Mouse (Mus musculus): ENCODE data around the gene Hist1h4b. TPM values are rescaled to one million over a fixed set of nuclear protein-coding genes. Genes with fewer than 3 reads are reported as not detected.
A peak's percentile ranks its signal among the peaks of the same experiment; 100 is the strongest.
"Not testable (repeated sequence)": the region's sequence is repeated elsewhere in the genome, so short reads cannot be mapped to it uniquely, and the experiment has no call there.

The Hist1h4b gene
- total RNA-seq (2021) = 10 to 100 TPM; 13.8 to 18.3 TPM

DNA sequence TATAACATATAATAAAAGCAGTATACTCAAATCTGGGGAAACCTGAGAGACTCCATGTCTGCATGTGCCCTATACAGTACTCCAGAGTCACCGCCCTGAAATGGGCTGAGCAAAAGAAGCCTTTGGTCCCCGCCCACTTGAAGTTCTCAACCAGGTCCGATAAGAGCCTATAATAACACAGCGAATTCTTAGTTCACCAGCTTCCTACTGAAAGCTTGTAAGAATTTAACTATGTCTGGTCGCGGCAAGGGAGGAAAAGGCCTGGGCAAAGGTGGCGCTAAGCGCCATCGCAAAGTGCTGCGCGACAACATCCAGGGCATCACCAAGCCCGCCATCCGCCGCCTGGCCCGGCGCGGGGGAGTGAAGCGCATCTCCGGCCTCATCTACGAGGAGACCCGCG lies at the start of gene Hist1h4b:
Gene Hist1h4b (plus strand): TSS at position 224 of the 400 bp plus-strand sequence.
- peak; percentile 79 to 82 for DNase-seq
- intact Hi-C loops (cut with DNase I) = no loop called here

DNA sequence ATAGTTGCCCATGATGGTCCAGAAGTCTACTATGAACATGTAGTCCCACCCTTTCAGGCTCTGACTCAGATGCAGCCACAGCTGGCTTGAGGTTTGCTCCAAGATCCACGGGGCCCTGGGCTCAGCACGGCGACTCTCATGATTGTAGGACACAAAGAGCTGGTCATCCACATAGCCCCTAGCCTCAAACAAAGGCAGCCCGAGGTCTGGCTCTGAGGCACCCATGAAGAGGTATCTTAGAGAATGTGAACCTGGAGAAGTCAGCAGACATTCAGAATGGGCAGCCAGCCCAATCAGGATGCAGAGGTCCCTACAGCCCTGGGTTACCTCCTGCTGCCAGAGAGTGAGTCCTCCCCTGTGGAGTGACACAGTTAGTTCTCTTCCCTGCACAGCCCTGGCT lies 48.8 kb upstream of the Hist1h4b start:
- no peak for DNase-seq
- intact Hi-C loops (cut with DNase I) = no loop called here

DNA sequence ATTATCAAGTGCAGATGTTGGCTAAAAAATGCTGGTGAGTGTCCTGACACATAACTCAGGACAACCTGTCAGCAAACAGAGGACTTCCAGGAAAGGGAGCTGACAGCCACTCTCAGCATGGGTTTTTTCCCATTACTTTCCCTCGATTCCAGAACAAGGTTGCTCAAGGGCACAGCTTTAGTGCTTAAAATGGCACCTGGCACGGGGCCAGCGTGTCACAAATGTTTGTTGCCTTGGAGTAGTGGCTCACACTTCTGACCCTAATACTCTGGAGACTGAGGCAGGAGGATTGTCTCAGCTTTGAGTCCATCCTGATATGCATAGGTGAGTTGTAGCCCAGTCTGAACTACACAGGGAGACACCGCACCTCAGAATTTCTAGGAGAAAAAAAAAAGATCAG lies 48.2 kb upstream of the Hist1h4b start:
- intact Hi-C loops (cut with DNase I) = no loop called here
- DNase-seq = no peak

DNA sequence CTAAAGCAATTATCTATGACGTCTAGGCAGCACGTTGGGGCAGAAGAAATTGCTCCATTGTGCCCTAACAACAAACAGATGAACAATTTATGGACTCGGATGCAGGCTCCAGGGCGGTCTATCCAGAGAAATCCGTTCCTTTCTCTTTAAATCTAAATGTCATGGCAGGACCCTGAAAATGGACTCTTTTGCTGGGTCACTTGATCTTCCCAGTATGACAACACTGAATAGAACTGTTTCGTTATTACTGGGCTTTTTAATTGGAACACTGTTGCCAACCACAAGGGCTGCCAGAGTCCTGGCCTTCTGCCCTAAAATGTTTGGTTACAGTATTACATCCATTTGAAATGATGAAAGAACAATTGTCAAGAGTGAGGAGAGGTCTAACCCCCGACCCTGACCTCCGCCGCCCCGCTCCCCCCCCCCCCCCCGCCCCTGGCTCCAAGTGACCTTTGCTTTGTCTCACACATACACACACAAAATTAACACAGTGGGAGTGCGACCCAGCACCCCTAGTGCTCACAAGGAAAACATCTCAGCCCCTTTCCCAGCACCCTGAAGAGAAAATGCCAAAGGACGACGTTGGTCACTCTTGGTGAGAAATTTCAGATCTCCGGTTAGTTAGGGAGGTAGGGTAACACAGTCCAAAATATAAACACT lies 47.0 kb upstream of the Hist1h4b start:
- DNase-seq = no peak
- intact Hi-C loops (cut with DNase I) = no loop called here

DNA sequence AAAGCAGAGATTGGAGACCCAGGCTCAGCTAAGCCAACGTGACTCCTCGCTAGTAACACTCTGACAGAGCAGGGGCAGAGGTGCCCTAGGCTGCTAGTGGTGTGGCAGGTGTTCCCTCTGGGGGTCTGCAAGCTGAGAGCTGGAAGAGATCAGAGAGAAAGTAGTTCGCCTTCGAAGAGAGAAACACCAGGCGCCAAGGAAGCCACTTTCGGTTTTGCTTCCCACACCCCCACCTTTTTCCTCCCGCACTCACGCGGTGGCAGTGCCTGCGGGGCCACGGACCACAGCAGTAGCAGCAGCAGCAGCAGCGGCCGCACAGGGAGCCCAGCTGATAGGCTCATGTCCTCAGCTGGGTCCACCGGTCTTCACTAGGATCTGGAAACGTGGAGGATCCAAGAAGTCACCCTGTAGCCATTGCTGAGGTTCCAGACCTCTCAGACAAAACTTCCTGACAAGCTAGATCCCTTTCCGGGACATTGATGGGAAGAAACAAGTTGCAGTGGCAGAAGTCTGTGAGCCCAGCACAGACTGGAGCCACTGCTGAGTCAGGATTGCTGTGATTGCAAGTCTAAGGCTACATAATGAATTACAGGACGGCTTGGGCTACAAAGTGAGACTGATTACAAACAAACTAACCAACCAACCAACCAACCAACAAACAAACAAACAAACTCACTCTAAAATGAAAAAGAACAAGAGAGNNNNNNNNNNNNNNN lies 46.3 kb upstream of the Hist1h4b start, which contains the start of gene Hfe:
Gene Hfe (minus strand): TSS at position 481 of the 716 bp plus-strand sequence.
- intact Hi-C loops (cut with DNase I) = no loop called here
- peak; percentile 63 to 74 for DNase-seq

DNA sequence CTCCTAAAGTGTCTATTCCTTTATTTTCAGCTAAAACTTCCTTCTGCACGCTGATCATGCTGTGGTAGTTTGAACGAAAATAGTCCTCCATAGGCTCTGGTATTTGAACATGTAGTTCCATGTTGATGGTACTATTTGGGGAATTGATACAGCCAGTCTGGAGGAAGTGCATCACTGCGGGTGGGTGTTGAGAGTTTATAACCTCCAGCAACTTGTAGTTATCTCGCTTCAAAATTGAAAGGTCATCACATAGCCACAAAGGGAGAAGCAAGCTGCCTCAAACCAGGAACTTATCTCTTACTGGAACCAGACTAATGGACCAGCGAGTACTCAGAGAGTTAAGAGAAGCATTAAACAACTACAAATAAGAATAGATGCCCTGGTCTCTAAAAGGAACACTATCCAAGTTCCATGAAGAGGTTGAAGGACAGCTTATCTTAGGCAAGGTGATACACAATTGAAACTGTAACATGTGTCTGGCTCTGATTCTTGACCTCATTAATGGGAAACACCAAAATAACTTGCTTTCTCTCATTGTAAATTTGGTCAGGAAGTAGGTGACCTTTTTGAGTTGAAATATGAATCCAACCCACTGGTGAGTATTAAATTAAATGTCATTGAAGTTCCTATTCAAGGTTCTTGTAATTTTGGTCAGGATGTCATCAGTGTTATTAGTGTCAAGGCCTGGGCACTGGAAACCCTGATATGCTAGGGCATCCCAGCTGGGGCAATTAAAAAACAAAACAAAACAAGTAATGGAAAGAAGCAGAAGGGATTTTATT lies 40.4 kb upstream of the Hist1h4b start:
- intact Hi-C loops (cut with DNase I) = no loop called here
- no peak for DNase-seq

DNA sequence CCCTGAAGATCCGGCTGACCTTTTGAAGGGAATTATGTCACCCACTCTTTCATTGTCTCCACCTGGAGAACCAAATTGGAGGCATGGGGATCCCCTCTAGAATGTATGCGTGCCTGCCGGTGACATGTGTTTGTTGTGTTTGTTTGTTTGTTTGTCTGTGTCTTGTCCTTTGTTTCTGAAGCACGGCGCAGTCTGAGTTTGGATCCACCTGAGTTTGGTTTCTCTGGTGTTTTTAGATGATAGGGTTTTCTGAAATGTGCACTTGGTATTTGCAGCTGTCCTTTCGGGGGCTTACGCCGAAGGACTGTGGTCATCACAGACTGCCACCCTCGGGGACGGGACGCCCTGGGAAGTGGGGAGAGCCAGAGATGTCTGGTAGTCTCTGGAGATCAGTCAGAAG lies 39.6 kb upstream of the Hist1h4b start:
- no peak for DNase-seq
- intact Hi-C loops (cut with DNase I) = no loop called here

DNA sequence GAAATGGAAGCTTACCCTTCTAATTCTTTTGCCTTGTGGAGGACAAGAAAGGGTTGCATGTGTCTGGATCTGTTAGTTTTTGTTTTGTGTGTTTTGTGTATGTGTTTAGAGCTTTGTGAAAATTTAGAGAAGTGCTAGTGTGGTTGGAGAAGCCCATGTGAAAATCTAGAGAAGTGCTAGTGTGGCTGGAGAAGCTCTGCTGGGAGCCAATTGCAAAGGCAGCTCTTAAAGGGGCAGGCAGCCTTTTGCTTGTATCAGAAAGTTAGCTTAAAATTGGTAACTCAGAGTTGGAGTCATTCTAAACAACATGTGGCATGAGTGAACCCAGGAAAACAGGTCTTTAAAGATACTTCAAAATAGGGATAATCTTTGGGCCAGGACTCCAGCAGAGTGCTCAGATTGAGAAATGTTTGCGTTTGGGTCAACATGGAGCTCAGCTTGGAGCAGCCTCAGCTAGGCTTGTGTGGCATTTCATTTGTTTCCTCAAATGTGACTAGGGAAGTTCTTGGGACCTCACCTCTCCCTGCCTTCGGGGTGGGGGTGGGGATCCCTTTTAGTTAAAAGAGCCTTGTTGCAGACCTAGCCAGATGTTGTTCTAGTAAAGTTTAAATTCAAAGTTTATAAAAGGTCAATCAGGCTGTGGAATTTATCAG lies 39.1 kb upstream of the Hist1h4b start:
- intact Hi-C loops (cut with DNase I); DNase-seq: not testable (repeated sequence)

DNA sequence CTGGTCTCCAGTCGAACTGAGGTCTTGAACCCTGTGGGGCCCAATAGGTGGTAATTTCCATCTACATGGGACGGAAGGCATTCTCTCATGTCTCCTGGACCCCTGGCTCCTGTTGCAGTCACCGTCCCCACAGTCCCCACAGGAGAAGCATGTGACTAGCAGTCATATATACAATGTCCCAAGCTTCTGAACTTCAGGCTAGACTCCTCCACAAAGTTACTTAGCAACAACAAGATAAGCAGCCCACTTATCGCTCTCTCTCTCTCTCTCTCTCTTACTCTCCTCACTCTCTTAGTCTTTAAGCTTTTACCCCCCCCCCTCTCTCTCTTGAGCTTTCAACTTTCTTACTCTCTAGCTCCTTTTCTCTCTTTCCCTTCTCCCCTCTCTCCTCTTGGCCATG lies 32.6 kb upstream of the Hist1h4b start:
- intact Hi-C loops (cut with DNase I) = no loop called here
- no peak for DNase-seq

DNA sequence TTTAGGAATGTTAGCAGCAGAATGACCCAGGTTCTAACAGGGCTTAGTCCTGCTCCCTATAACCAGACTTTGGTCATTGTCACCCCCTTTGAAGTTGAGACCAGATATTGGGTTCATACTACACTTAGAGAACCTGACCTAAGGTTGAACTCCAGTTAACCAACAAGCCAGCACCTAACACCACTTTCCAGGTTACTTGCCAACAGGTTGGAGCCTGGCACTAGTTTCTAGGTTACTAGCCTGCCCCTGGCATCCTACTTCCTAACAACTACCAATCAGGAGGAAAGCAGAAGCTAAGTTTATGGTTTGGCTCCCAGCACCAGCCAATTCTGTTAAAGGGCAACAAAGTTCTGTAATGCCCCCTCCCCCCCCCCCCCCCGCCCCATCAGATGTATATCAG lies 31.6 kb upstream of the Hist1h4b start:
- no peak for DNase-seq
- intact Hi-C loops (cut with DNase I) = no loop called here

DNA sequence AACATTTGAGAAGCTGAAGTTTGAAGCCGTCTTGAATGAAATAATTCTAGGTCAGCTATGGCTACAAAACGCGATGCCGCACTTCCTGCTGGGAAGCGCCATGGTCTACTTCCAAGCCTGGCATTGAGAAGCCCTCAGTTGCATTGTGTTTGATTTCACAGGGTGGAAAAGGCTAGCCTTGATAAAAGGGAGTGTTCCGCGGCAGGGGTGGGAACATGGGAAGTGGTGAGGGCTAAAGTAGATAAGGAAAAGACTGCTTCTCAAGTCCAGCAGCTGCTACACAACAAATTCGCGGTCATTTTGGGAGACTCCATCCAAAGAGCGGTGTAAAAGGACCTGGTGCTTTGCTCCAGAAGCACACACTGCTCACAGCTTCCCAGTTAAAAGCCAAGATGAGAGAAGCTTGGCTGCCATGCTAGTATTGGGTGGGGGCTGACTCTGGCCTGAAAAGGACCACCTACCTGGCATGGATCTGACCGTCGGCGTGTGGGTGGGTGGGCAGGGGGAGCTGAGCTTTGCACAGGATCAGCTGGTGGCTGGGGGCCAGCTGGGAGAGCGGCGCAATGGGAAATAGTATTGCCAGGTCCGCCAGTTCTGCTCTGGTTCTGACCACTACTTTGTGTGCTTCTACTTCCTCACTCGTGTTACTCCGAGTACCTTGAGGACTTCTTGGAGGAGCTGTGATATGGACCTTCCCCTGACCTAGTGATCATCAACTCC lies 28.2 kb upstream of the Hist1h4b start:
- intact Hi-C loops (cut with DNase I) = no loop called here
- no peak for DNase-seq

DNA sequence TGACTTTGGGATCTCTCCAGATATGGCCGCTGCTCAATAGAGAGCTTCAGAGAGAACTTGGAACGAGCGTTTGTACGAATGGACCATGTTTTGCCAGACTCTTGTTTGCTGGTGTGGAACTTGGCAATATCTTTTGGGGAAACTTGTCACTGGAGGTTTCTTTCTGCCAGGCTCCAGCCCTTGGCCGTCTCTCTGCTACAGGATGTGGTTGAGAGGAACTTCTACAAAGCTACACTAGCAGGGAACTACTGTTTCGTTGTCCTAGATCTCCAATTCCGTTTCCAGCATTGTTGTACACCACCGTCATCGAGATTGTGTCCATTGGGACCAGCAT lies 27.7 kb upstream of the Hist1h4b start:
- DNase-seq = no peak
- intact Hi-C loops (cut with DNase I) = no loop called here

DNA sequence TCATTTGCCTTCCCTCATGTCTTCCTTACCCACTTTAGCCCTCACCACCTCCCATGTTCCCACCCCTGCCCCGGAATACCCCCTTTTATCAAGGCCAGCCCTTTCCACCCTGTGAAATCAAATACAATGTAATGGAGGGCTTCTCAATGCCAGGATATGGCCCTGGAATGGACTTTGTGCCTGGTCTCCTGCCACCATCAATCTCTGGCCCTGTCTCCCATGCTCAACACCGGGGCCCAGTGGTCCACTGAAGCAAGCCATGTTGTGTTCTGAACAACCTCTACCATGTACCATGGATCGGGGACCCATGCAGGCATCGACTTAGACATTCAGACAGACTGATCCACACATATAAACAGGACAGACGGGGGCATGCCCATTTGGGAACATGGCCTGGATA lies 27.1 kb upstream of the Hist1h4b start:
- no peak for DNase-seq
- intact Hi-C loops (cut with DNase I) = no loop called here

DNA sequence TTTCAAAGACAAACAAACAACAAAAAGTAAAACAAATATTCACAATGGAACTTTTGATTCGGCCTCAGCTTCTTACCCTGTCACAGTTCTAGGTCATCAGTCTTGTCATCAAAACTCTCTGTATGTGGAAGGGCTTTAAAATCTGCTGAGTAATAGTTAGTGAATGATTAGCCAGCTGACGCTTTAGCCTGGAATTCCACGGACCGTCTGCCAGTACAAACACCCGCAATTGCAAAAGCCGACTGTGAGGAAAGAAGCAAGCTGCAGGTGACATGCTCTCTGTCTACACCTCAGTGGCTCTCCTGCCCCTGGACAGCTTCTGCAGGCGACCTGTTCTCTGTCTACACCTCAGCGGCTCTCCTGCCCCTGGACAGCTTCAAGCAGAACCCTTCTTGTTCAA lies 26.3 kb upstream of the Hist1h4b start:
- intact Hi-C loops (cut with DNase I) = no loop called here
- DNase-seq = peak in 1 of 2 experiments; percentile 31

DNA sequence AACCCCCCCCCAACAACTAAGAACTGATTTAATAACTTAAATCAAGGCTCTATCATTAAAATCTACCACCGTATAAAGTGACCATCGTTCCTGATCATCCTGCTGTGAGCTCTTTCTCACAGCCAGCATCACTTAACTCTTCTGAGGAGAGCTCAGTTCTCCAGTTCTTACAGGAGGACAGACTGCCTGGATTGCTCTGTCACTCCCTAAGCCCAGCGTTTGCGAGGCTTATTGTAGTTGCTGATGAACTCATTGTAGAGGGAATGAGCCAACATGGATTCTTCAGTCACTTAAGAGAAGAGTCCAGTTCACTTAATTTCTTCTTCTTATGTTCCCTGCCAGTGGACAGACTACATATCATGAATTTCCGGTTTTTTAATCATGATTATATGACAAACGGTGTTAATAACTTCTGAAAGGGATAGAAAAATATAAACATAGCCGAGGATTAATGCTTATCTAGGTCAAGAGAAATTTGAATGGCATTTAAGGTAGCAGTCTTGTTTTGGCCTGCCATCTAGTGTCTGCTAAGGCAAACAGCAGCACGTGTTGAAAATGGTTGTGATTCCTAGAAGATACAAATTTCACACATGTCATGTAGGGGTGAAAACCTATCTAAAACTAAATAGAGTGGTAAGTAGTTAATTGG lies 24.5 kb upstream of the Hist1h4b start:
- intact Hi-C loops (cut with DNase I) = loop anchor here (1.0 kb wide), 1 partner anchor 31 kb away; no protein-coding TSS in a partner anchor
- DNase-seq = no peak

DNA sequence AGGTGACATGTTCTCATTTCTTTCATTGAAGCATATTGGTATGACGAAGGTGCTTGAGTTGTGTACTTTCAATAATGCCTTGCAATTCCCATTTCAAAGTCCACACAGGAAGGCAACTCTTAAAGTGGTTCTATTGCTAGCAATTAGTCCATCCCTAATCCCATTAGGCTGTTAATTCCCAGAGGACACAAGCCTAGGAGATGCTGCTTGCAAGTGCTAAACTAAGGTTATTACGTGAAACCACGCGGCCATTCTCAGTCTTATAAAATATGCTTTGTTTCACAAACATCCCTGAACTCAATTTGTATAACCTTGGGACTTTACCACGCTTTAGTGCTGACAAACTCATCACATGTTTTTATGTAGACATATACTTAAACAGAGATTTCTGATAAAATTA lies 19.7 kb upstream of the Hist1h4b start:
- no peak for DNase-seq
- intact Hi-C loops (cut with DNase I) = loop anchor here (5.0 kb wide), 1 partner anchor 150 kb away; no protein-coding TSS in a partner anchor

DNA sequence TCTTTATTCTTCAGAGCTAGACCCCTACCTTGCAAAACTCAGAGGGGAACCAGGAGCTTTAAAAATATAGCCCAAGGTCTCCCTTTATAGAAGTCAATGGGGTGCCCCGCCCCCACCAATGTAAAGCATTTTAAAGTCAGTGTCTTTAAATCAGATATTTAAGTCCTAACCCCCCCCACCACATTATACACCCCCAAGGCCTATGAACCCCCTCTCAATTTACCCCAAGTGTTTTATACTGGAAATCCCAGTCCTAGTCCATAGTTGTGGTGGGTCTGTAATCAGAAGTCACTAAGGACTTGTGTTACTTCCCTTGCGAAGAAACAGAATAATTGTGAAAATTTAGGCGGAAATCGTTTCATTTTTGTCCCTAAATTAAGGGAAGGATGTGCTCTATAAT lies 18.8 kb upstream of the Hist1h4b start:
- intact Hi-C loops (cut with DNase I) = loop anchor here (2.0 to 5.0 kb wide), 2 partner anchors 117 to 151 kb away; partner anchors contain the start of gene Hist1h2be
- DNase-seq = no peak

DNA sequence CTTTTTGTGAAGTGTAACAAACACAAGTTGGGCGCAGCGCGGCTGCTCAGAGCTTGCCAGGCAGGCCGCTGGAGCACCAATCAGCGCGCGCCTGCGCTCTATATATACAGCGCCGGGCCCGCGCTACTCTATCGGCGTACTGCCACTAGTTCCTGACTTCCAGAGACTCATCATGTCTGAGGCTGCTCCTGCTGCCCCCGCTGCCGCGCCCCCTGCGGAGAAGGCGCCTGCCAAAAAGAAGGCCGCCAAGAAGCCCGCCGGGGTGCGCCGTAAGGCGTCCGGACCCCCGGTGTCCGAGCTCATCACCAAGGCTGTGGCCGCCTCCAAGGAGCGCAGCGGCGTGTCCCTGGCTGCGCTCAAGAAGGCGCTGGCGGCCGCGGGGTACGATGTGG lies 18.1 kb upstream of the Hist1h4b start, which contains the start of gene Hist1h1c:
Gene Hist1h1c (plus strand): TSS at position 132 of the 392 bp plus-strand sequence.
- intact Hi-C loops (cut with DNase I) = loop anchor here (2.0 to 5.0 kb wide), 2 partner anchors 118 to 151 kb away; partner anchors contain the start of gene Hist1h2be
- DNase-seq = peak; percentile 89 to 93

Data from heart, postnatal 36 days (tissue).